Mouse (Mus musculus) urinary bladder, adult 2 months (tissue): ENCODE measurements around the gene Immp2l. TPM values are rescaled to one million over a fixed set of nuclear protein-coding genes. Genes with fewer than 3 reads are reported as not detected.
"Not testable (repeated sequence)": the region's sequence is repeated elsewhere in the genome, so short reads cannot be mapped to it uniquely, and the experiment has no call there.

Experiments used
- DNase-seq: peaks from one replicate; pipeline ENCODE4 v3.0.0; 2022; ENCODE audit warnings: low spot score
- polyA plus RNA-seq: library from polyadenylated mRNA; depleted of rRNA; stranded (reverse); fragments of >200 nt; gene quantifications from 2 replicates; pipeline ENCODE4 v1.2.3, GENCODE M21; 2012

Immp2l gene
- polyA plus RNA-seq, 1 experiment = 6.9 TPM

DNA sequence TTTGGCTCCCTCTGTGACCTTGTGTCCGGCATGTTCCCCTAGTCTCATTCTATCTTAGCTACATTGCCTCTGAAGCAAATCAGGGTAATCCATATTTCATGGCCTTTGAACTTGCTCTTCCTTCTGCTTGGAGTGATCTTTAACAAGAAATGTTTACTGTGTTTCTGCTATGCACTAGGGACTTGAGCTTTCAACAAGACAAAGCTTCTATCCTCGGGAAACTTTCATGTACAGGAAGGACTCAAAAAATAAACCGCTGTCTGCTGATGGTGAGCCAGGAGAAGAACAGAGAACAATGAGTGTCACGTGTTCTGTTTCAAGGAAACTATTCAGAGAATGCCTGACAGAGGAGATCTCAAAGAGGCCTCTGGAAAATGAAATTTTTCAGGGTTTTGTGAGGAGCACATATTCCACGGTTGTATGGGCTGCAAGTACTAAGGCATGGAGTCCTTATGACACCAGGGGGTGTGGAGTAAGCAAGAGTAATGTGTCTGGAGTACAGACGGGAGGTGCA, 814.5 kb downstream of the Immp2l start:
- DNase-seq = no peak

GRCm38 (mm10) chr12:41839241-41839640, 815.4 kb downstream of the Immp2l start:
- no peak for DNase-seq

DNA sequence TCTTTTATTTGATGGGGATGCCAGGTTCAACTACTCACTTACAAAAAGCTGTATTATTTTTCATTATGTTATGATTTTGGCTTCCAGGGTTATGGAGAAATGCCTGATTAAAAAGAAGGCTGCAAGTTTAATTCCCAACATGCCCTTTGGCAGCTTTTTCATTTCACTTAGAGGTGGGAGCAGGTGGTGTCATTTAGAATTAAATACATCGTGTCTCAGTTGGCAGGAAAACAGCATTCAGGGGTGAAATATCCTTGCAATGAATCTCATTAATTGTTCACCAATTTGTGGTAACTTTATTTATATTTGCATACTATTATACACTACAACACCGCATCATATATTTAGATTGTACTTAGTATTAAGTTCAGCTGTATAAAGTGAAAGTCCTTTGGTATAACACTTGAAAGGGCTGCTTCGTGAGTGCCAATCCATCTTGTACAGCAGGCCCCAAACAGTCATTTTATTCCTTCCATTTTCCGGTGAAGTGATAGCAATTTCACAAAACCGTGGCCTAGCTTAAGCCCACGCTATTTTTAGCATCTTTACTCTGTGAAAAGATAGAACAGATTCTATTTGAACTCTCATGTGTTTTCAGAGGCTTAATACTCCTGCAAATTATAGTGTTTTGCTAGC, 818.9 kb downstream of the Immp2l start:
- DNase-seq = no peak

GRCm38 (mm10) chr12:41851896-41852470, 828.1 kb downstream of the Immp2l start:
- no peak for DNase-seq

- DNase-seq = not testable (repeated sequence)
Observed at GRCm38 (mm10) chr12:41859652-41860051, 835.8 kb downstream of the Immp2l start.

GRCm38 (mm10) chr12:41868317-41868716, 844.4 kb downstream of the Immp2l start:
- no peak for DNase-seq

DNA sequence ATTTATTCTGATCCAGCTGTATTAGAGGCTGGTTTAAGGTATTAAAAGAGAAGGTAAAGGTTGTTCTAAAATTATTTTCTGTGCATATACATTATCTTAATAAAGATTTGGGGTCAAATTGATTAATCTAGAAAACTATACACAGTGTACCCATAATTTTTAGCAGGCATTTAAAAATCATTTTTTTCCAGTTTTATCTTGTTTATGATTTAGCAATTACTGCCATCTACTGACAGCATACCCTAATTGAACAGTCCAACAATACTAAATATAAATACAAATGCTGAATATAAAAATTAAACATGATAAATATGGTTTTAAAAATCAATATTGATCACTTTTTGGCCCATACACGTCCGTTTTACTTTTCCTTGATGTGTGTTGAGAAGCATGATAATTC, 850.1 kb downstream of the Immp2l start:
- no peak for DNase-seq

- DNase-seq = no peak
Observed at GRCm38 (mm10) chr12:41877292-41877959, 853.5 kb downstream of the Immp2l start.

DNA sequence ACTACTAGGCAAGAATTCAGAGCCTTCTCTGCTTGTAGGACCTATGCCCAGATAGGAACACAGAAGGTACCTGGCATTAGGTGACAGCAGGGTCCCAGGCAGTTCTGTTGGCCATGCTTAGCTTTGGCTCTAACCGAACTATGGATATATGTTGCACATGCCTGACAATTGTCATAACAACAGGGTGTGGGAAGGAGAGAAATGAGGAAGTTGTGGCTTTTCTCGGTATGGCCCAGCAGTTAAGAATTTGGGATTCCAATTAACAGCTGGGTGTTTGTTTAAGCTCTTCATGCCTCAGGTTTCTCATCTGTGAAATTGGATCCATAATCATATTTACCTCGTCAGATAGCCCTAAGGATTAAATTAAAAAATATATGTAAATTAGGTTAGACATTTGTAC, 854.6 kb downstream of the Immp2l start:
- DNase-seq = no peak

DNA sequence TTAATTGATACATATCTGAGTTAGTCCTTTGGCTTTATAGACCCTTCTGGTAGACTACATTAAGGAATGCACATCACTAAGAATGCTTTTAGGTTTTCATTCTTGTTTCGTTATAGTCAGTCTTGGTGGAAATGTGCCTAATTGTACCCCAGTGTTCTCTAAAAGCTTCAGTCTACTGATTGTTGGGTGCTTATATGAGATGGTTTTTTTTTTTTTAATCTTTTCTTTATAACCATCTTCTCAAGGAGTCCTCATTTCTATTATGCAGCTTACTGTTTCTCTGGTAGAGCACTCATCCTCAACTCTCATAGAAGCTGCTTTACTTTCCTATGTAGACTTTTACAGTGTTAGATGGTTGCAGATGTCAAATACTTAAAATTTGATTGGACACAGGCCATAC, 855.1 kb downstream of the Immp2l start:
- DNase-seq = no peak

DNA sequence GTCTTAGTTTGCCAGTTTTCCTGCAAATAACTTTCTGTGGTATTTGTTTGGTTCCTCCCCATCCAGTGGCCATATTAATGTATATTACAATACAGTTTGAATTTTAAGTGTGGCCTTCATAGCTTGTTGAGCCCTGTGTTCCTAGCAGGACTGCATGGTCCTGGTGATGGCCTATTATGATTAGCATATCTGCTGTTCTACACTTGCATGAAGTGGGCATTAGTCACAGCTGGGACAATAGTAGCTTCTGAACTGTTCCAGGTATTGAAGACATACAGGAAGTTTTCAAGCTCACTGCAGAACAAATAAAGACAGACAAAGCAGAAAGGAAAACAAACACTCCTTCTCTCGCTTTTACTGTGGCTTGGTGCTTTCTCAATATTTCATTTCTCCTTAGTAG, 855.5 kb downstream of the Immp2l start:
- no peak for DNase-seq

DNA sequence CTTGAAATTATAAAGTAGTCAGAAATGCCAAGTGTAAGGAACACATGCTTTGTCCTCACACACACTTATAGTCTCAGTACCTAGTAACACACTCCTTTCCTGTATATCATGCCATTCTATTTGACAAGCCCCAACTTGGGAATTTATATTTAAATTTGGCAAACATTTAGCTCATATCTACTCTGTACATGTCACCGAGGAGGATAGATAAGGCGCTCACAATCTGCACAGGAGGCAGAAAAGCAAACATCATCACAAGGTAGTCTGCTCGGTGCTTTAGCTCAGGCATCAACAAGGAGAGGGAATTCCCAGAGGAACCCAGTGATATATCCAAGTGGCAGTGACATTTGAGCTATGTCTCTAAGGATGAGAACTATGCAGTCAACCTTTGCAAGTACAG, 856.9 kb downstream of the Immp2l start:
- DNase-seq = no peak

DNA sequence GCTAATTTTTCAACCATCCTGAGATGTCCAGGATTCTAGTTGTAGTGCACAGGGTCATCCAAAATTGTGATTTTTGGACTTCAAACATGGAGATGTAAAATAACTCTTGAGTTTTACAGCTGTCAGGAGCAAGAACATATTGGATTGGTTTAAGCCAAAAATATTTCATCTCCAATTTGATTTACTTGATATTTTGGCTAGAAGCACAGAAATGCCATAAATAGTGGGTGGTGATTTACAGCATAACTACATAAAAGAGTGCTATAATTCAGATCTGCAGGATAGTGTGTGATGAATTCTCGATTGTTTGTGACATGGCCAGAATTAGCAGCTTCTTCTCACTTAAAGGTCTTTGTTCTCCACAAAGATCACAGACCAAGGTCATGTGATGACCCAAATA, 884.1 kb downstream of the Immp2l start:
- no peak for DNase-seq

GRCm38 (mm10) chr12:41911626-41912025, 887.7 kb downstream of the Immp2l start:
- no peak for DNase-seq

- DNase-seq = no peak
Observed at GRCm38 (mm10) chr12:41937751-41938150, 913.9 kb downstream of the Immp2l start.

GRCm38 (mm10) chr12:41941853-41942252, 918.0 kb downstream of the Immp2l start:
- no peak for DNase-seq

DNA sequence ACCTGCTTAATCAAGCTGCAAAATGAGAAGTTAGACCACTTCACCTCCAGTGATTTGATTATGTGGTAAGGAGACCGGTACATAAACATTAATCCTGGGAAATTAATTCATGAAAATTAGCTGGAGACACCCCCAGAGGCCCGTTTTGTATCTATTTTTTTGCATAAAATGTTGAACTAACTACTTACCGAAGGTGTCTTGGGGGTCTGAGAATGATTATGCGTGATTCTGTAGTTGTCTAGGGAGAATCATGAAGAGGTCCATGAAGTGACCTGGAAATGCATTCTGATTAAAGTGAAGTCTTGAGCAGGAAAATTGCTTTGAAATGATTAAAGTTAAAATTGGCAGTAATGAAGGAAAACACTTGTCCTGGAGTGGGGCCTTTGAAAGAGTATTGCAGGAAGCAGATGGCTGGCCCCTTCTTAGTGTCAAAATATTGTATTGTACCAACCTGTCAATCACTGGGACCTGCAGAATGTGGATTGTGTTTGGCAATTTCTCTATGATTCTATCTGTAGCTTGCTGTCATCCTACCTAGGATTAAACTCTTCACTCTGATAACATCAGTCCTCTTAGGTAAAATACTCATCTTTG, 920.3 kb downstream of the Immp2l start:
- DNase-seq = no peak

DNA sequence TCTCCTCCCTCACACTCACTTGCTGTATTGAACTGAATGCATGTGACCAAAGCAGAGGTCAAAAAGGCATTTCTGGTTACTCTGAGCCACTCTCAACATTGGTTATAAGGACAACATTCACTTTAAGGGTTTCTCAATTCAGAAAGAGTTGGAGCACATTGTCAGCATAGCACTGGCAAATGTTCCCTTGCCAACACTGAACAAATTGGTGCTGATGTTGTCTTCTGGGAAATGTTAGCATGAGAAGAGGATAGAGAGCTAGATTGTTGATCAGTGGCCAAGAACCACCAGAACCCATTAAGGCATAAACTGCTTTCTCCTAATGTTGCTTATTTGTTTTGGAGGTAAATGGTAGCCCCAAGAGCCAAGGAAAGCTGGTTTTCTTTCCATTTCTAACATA, 922.6 kb downstream of the Immp2l start:
- no peak for DNase-seq

DNA sequence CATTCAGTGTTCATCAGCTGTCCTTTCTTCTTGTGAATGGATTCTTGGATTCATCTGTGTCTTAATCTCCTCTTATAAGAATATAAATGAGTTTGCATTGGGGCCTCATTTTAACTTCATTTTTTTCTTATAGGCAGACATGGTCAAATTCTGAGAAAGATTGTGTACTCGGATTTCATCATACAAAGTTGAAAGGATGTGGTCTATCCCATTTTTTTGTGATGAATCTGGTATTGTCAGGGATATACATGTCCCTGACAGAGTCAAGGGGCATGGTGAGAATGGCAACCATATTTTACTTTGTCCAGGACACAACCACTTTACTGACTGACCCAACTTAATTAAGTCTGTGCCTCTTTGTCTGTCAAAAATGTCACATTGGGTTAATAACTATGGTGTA, 925.5 kb downstream of the Immp2l start:
- DNase-seq = no peak

- no peak for DNase-seq
Observed at GRCm38 (mm10) chr12:41949841-41950241, 926.0 kb downstream of the Immp2l start.

GRCm38 (mm10) chr12:41950726-41951125, 926.8 kb downstream of the Immp2l start:
- DNase-seq = no peak

DNA sequence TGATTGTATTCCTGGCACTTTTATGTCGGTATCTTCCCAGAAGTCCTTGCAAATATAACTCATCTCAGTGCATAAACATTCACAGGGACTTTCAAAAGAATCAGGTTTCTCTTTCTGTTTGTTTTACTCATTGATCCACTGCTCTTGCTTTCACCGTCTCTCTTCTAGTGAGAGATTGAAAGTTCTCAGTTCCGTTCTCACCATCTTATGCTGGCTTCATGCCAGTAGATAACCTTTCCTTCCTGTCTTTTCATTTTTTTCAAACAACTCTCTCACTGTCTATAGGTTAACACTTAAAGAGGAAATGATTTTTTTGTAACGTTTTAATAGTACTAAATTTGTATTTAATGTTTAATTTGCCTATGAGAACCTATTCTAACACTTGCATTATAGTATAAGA, 937.1 kb downstream of the Immp2l start:
- no peak for DNase-seq

DNA sequence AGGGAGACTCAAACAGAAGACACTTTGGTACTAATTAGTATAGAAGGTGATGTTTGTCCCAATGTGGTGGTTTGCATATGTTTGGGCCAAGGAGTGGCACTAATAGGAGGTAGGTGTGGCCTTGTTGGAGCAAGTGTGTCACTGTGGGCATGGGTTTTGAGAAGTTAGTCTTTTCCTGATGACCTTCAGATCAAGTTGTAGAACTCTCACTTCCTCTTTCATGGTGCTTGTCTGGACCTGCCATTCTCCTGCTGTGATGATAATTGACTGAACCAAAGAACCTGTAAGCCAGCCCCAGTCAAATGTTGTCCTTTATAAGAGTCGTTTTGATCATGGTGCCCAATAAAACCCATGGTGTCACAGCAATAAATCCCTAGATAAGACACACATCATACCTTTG, 967.5 kb downstream of the Immp2l start:
- DNase-seq = no peak
